Mouse (Mus musculus) hindbrain, postnatal 0 days (tissue): ENCODE data around the gene Smo. TPM values are rescaled to one million over a fixed set of nuclear protein-coding genes. Genes with fewer than 3 reads are reported as not detected.

Experiments used
- ATAC-seq: fragments of 200-750 bp; cut with Nextera tagmentation; 2 replicates; pipeline ENCODE4 v1.8.0; 2017; ENCODE audit warnings: mild to moderate bottlenecking, moderate TSS enrichment, moderate library complexity
- DNase-seq: peaks from one replicate; pipeline ENCODE4 v3.0.0-alpha.2; 2015; ENCODE audit warnings: low spot score
- H3K27ac ChIP-seq: fragments of 300-500 bp; sonication (generic); 2 replicates; pipeline ENCODE4 v1.5.1; 2014; ENCODE audit warnings: mild to moderate bottlenecking
- H3K27me3 ChIP-seq: fragments of 300-500 bp; sonication (generic); 2 replicates; pipeline ENCODE4 v1.6.1; 2014; ENCODE audit warnings: low read length, mixed read lengths; ENCODE audit not compliant: insufficient read depth
- H3K36me3 ChIP-seq: fragments of 300-500 bp; sonication (generic); 2 replicates; pipeline ENCODE4 v1.6.1; 2014; ENCODE audit warnings: low read length, mixed read lengths; ENCODE audit not compliant: insufficient read depth
- H3K4me1 ChIP-seq: fragments of 300-500 bp; sonication (generic); 2 replicates; pipeline ENCODE4 v1.6.1; 2014; ENCODE audit warnings: antibody characterized with exemption, low read length, mixed read lengths; ENCODE audit not compliant: insufficient read depth
- H3K4me2 ChIP-seq: fragments of 300-500 bp; sonication (generic); 2 replicates; pipeline ENCODE4 v1.6.1; 2014; ENCODE audit warnings: low read depth, mild to moderate bottlenecking, low read length, moderate library complexity, mixed read lengths
- H3K4me3 ChIP-seq: fragments of 300-500 bp; sonication (generic); 2 replicates; pipeline ENCODE4 v1.5.1; 2014; ENCODE audit warnings: low read length
- H3K9ac ChIP-seq: fragments of 300-500 bp; sonication (generic); replicated peaks from 2 replicates; pipeline ENCODE4 v1.6.1; 2014; ENCODE audit warnings: mild to moderate bottlenecking, low read length, moderate library complexity, mixed read lengths
- H3K9me3 ChIP-seq: fragments of 300-500 bp; sonication (generic); 2 replicates; pipeline ENCODE4 v1.6.1; 2016; ENCODE audit warnings: low read length, mixed read lengths
- CTCF ChIP-seq: IDR thresholded peaks from 2 replicates; pipeline ENCODE4 v1.5.1; 2016; ENCODE audit warnings: antibody characterized with exemption, control low read depth, low read depth
- WGBS: fragments of 180-500 bp; shearing (Covaris S2); extraction: QIAGEN DNeasy Blood & Tissue Kit; methylation state at CpG from one replicate; pipeline ENCODE4 v1.1.7; 2014; 5-methylcytosine and 5-hydroxymethylcytosine counted together
- polyA plus RNA-seq: library from polyadenylated mRNA; unstranded; fragments of >200 nt; fragmentation: Nextera tagmentation; extraction: Ambion mirVana; gene quantifications from 2 replicates; pipeline ENCODE4 v1.2.1, GENCODE M21; 2015
- total RNA-seq: library from RNA; depleted of rRNA; stranded (reverse); fragments of >200 nt; gene quantifications from 2 replicates; pipeline ENCODE4 v1.2.3, GENCODE M21; 2014

Gene Smo
- total and polyA plus RNA-seq, 2 experiments from 2014 or later = 12.8 to 74.3 TPM

DNA sequence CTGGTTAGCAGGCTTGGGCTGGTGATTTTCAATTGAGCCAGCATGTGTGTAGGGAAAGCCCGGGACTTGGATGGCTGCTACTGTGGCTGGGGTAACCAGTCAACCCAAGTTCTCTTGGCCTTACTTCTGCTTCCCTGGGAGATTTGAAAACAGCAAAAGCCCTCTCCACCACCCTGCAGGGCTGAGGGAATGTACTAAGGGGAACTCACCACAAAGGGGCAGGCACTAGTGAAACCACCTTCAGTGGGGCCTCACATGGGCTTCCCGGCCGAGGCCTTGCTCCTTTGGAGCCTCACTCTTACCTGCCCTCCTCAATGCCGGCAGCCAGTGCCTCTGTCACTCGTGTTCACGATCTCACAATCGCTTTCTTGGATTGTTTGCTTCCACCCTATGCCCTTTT, 39.3 kb upstream of the Smo start:
- H3K27ac ChIP-seq = 0 out of 2 replicates have a peak overlapping the region, but pooled peaks have one; percentile 36
- no peak for ATAC-seq
- DNase-seq = peak; percentile 8
- H3K4me2 ChIP-seq = no peak overlapping the region
- no peak for TF ChIP-seq CTCF
- 76% methylated on average over 7 of the region's 7 CpGs for WGBS
- H3K9me3 ChIP-seq = no peaks in the 10 kb centered on the region
- no peak overlapping the region for H3K9ac ChIP-seq
- H3K36me3 ChIP-seq = no peaks in the 10 kb centered on the region
- no peak overlapping the region for H3K4me3 ChIP-seq
- peaks cover 4% of the 10 kb centered on the region; the same call in 1 of the 2 replicates for H3K4me1 ChIP-seq
- H3K27me3 ChIP-seq = no peaks in the 10 kb centered on the region

- Histone ChIP-seq H3K27ac (no peak overlapping the region), H3K36me3 (no peaks in the 10 kb centered on the region), H3K4me3 (no peak overlapping the region), H3K9ac (no peak overlapping the region), H3K4me1 (peaks cover 4% of the 10 kb centered on the region; the same call in 1 of the 2 replicates), H3K4me2 (no peak overlapping the region), H3K9me3 (no peaks in the 10 kb centered on the region), H3K27me3 (no peaks in the 10 kb centered on the region)
- DNase-seq = no peak
- no peak for TF ChIP-seq CTCF
- ATAC-seq = no peak
These were observed 38.2 kb upstream of the Smo start for GRCm38 (mm10) chr6:29697139-29697538.

DNA sequence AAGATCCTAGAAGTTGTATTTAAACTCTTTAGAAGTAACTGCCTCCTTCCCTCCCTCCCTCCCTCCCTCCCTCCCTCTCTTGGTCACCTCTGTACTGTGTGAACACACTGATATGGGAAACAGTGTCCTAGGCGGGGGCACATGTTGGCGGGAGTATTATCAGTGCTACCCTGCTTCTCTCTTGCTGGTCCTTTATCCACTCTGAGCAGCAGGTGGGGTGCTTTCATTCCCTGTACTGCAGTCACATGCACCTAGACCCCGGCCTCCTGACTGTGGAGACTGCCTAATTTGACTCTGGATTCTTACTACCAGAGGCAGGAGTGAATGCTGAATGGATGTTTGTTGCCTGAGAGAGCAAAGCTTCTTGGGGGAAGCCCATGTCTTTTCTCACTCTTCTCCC, 37.8 kb upstream of the Smo start:
- Histone ChIP-seq H3K27me3 (no peaks in the 10 kb centered on the region), H3K4me2 (no peak overlapping the region), H3K4me1 (peaks cover 4% of the 10 kb centered on the region; the same call in 1 of the 2 replicates), H3K9ac (no peak overlapping the region), H3K27ac (no peak overlapping the region), H3K36me3 (no peaks in the 10 kb centered on the region), H3K9me3 (no peaks in the 10 kb centered on the region), H3K4me3 (no peak overlapping the region)
- no peak for DNase-seq
- TF ChIP-seq CTCF = no peak
- no peak for ATAC-seq
- WGBS = 47% methylated on average over 3 of the region's 3 CpGs

DNA sequence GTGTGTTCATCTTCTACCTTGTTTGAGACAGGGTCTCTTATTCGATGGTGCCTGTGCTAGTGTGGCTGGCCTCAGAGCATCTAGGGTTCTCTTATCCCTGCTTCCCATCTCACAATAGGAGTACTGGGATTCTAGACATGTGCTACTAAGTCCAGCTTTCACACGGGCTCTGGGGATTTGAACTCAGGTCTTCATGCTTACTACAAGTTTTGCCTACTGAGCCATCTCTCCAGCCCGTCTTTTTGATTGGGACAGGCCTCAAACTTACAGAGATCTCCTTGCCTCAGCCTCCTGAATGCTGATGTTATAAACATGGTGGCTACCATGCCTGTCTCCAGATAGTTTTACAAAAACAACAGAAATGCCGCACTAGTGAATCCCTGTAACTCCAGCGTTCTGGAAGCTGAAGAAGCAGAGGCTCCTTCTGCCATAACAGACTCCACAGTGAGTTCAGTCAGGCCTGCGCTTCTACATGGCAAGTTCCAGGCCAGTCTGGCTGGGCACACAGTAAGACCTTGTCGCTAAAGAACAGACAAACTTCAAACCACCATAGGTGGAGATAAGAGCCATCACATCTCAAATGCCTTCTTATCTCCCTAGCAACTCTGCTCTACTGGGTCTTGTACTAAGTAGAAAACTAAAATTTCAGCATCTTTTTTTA, 36.1 kb upstream of the Smo start:
- DNase-seq (no peak), ATAC-seq (no peak)
- no peak overlapping the region for H3K4me3 ChIP-seq
- H3K9me3 ChIP-seq = no peaks in the 10 kb centered on the region
- WGBS = 95% methylated on average over 7 of the region's 7 CpGs
- H3K27ac ChIP-seq = no peak overlapping the region
- H3K9ac ChIP-seq = no peak overlapping the region
- H3K4me1 ChIP-seq = peaks cover 4% of the 10 kb centered on the region; the same call in 1 of the 2 replicates
- no peaks in the 10 kb centered on the region for H3K27me3 ChIP-seq
- no peak overlapping the region for H3K4me2 ChIP-seq
- TF ChIP-seq CTCF = no peak
- no peaks in the 10 kb centered on the region for H3K36me3 ChIP-seq

DNA sequence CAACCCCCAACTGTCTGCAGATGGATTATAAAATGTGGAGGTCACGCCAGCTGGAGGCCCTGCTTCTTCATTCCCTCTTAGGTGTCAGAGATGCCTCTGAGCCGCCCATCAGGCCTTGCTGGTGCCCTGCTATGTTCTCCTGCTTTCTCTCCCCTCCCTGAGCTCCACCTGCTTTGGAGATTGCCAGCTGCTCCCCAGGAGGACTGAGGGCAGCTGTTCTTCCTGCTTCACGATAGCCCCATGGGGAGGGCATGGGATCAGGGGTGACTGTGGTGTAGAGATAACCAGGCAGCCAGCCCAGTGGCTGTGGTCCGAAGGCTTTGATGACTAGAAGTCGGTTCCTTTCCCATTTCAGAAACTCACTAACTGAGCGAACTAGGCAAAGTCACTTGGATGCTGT, 34.3 kb upstream of the Smo start:
- no peak overlapping the region for H3K4me3 ChIP-seq
- 69% methylated on average over 6 of the region's 6 CpGs for WGBS
- H3K9me3 ChIP-seq = no peaks in the 10 kb centered on the region
- no peaks in the 10 kb centered on the region for H3K27me3 ChIP-seq
- H3K9ac ChIP-seq = no peak overlapping the region
- ATAC-seq (no peak), DNase-seq (no peak)
- no peak overlapping the region for H3K27ac ChIP-seq
- TF ChIP-seq CTCF = no peak
- no peak overlapping the region for H3K4me2 ChIP-seq
- no peaks in the 10 kb centered on the region for H3K36me3 ChIP-seq
- no peaks in the 10 kb centered on the region for H3K4me1 ChIP-seq

DNA sequence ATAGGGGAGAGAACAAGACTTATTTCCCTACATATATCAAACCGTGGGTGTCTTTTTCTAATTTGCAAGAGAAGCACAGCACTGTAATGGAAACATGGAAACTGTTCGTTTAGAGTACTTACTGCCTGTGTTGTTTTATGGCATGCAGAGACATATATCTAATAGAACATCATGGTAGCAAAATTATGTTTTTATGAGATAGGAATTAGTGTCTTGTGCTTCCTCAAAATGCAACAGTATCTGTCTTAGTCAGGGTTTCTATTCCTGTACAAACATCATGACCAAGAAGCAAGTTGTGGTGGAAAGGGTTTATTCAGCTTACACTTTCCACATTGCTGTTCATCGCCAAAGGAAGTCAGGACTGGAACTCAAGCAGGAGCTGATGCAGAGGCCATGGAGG, 33.2 kb upstream of the Smo start:
- ATAC-seq = no peak
- no peaks in the 10 kb centered on the region for H3K4me1 ChIP-seq
- no peaks in the 10 kb centered on the region for H3K27me3 ChIP-seq
- no peaks in the 10 kb centered on the region for H3K36me3 ChIP-seq
- no peak for TF ChIP-seq CTCF
- no peaks in the 10 kb centered on the region for H3K9me3 ChIP-seq
- H3K4me2 ChIP-seq = no peak overlapping the region
- WGBS = 91% methylated on average over 3 of the region's 3 CpGs
- no peak overlapping the region for H3K27ac ChIP-seq
- DNase-seq = no peak
- H3K9ac ChIP-seq = no peak overlapping the region
- H3K4me3 ChIP-seq = no peak overlapping the region

GRCm38 (mm10) chr6:29704143-29704542, 31.2 kb upstream of the Smo start:
- 91% methylated on average over 5 of the region's 5 CpGs for WGBS
- no peaks in the 10 kb centered on the region for H3K36me3 ChIP-seq
- ATAC-seq (no peak), DNase-seq (no peak)
- H3K27me3 ChIP-seq = no peaks in the 10 kb centered on the region
- no peak overlapping the region for H3K27ac ChIP-seq
- no peak overlapping the region for H3K4me2 ChIP-seq
- TF ChIP-seq CTCF = no peak
- no peak overlapping the region for H3K9ac ChIP-seq
- H3K4me3 ChIP-seq = no peak overlapping the region
- H3K9me3 ChIP-seq = no peaks in the 10 kb centered on the region
- peaks cover 6% of the 10 kb centered on the region; the same call in 1 of the 2 replicates for H3K4me1 ChIP-seq
